Mouse (Mus musculus) mesoderm, embryonic 11.5 days (tissue): ENCODE data around the gene Efcab5.
"Not testable (repeated sequence)": the region's sequence is repeated elsewhere in the genome, so short reads cannot be mapped to it uniquely, and the experiment has no call there.

Experiments
- DNase-seq: peaks from one replicate; pipeline ENCODE4 v3.0.0-alpha.2; 2012; ENCODE audit warnings: low read depth, low spot score

Efcab5 gene

DNA sequence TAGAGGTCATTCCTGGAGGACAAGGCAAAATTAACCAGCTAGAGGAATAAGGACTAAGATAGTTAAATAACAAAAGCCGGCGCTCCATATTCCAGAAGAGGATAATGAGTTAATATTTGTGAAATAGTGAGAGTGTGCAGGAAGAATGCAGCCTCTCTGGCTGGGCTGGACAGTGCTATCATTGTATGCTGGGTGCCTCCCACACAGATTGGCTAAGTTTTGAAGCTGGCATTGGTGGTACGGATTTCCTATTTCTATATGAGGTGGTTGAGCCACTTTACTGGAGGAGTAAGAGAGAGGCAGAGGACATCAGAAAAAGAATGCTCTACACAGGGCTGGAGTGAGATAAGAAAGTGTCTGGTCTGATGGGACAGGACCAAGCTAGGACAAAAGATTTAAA, 9.0 kb downstream of the Efcab5 start:
- DNase-seq: no peak

DNA sequence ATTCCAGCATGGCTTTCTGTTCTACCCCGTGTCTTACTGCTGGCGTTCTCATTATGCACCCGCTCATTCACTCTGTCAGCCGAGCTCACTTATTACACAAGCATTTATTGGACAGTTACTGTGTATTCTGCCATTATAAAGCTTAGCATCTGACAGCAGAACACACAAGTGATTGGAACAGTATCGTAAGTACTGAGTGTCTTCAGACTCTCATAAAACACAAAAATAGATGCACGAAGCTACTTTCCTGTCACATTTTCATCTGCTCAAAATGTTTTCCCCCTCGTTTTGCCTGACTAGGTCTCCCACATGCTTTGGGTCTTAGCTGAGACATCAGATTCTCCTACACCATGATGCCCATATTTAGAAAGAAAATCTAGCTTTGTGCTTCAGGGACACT, 14.2 kb downstream of the Efcab5 start:
- DNase-seq: no peak

DNA sequence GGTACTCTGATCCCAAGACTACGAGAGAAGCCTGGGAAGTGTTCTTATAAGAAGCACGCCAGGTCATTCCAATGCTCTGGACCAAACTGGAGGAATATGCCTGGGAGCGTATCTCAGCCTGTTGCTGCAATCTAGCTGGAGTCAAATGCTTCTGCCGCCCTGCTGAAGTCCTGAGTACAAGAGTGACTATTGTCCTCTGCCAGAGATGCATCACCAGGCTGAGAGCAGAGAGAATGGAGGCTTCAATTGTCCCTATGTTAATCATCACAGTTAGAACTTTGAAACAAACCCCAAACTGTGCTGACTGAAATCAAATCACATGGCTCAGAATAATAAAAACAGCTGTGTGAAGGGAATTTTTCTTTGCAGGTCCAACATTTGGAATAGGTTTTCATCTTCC, 15.0 kb downstream of the Efcab5 start:
- peak; percentile 33 for DNase-seq

DNA sequence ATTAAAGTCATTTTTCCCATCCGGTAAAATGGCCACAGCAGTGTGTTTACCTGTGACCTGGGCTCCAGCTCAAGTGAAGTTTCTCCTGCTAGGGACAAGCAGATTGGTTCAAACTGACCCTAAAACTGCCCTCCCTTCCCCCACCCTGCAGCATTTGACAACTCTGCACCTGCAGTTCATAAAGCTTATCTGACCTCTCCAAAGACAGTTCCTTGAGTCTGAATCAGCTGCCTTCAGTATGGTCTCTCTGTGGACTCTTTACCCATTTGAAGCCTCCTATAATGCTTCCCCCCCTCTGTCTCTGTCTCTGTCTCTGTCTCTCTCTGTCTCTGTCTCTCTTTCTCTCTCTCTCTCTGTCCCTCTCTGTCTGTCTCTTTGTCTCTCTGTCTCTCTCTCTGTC, 28.0 kb downstream of the Efcab5 start:
- DNase-seq: no peak

GRCm38 (mm10) chr11:77160341-77160740, 28.4 kb downstream of the Efcab5 start:
- no peak for DNase-seq

DNA sequence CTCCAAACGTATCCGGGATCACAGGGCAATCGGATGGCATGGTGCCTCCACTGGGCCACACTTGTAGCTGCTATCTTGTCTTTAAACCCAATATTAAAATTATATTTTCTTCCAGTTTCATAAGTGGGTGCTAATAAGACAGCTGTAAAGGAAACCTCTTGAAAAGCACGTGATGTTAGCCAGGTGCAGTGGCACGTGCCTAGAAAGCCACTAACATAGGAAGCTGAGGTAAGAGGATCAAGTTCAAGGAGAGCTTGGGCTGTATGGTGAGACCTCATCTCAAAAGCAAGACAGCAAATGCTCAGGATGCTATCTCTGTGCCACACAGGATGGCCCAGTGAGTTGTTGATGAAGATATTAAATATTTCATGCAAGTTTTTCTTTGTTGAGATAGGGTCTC, 34.6 kb downstream of the Efcab5 start:
- no peak for DNase-seq

DNA sequence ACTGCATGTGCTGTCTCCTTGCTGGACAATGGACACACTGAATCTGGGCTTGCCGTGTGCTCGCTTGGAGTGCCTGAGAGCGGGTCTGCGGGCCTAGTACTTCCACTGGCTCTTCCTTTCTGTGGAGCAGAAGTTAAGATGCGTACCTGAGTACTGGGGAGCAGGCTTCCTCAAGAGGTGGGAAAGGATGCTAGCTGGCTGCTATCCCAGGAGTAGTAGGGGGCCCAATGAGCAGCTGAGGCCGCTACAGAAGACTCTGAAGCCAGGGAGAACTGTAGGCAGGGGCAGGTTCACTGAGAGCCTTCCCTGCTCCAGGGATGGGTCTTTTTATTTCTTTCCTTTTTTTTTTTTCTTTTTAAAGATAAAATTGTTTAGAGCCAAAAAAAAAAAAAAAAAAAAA, 38.0 kb downstream of the Efcab5 start:
- DNase-seq: no peak

- not testable (repeated sequence) for DNase-seq
These were observed 38.8 kb downstream of the Efcab5 start for GRCm38 (mm10) chr11:77149783-77150630.

- DNase-seq: no peak
These were observed 40.0 kb downstream of the Efcab5 start for GRCm38 (mm10) chr11:77148774-77149173.

DNA sequence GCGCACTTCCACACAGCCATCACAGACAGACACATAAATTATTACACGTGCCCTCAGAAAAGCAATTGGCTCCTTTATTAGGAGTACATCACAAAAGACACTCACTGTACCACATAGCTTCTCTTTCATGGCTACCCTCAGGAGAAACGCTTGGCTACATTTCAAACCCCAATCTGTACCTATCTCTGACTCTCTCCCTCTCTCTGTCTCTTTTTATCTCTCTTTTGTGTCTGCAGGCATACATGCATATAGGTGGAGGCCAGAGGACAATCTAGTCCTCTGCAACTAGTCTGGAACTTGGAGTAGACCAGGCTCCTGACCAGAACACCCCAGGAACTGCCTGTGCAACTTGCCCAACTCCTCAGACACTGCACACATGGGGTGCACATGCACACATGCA, 41.0 kb downstream of the Efcab5 start:
- no peak for DNase-seq

- no peak for DNase-seq
These were observed 43.3 kb downstream of the Efcab5 start for GRCm38 (mm10) chr11:77145423-77145822.

- no peak for DNase-seq
These were observed 46.8 kb downstream of the Efcab5 start for GRCm38 (mm10) chr11:77141938-77142337.

DNA sequence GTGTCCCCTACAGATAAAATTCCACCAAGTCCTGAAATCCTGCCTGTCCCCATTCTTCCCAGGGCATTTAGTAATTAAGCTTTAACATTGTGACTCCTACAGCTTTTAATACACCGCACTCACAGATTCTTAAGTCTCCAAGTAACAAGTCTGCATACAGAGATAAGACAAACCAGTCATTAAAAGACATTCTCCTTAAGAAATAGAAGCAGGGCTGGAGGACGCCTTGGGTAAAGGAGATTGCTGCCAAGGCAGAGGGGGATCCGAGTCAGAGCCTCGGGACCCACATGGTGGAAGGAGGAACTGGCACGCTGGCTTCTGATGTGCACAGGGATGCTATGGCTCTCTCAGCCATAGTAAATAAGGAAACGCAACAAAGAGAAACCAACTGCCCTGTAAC, 48.8 kb downstream of the Efcab5 start:
- no peak for DNase-seq

DNA sequence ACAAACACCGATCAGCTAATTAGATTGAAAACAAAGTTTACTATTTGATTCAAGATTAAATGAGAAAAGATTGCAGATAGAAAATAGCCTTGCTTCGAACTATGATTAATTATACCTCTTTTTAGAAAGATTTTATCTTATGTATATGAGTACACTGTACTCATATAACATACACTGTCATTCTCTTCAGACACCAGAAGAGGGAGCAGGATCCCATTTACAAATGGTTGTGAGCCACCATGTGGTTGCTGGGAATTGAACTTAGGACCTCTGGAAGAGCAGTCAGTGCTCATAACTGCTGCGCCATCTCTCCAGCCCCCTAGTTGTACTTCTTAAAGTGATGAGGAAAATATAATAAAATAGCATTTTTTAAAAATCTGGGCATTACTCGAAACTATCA, 55.3 kb downstream of the Efcab5 start:
- DNase-seq: no peak

DNA sequence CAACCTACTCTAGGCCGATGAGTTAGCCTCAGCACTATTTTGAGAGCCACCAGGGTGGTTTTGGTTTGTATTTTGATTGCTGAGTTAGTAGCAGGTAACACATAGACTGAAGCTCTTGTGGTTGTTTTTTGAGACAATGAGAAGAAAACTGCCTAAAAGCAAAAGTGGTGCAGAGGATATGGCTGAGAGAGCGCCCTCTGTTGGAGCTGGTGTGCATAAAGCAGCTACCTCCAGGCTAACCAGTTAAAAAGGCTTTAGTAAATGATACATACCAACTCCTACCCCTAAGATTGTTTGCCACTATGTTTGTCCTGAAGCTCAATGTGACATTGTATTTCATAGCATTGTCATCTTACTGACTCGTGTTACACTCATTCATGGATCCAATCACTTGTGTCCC, 56.2 kb downstream of the Efcab5 start:
- DNase-seq: no peak

DNA sequence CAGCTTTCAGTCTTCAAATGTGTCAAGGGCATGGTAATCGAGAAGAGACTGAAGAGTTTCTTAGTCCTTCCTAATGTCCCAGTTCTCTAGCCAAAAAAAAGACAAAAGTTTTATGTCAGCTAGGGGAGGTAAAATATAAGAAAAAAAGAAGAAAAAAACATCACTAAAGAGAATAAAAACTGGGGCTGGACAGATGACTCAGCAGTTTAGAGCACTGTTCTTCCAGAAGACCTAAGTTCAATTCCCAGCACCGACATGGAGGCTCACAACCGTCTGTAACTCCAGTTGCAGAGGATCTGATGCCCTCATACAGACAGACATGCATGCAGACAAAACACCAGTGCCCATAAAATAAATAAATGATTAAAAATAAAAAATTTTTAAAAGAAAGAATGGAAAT, 60.2 kb downstream of the Efcab5 start:
- DNase-seq: no peak

GRCm38 (mm10) chr11:77111141-77111540, 77.6 kb downstream of the Efcab5 start:
- no peak for DNase-seq

- no peak for DNase-seq
These were observed 80.3 kb downstream of the Efcab5 start for GRCm38 (mm10) chr11:77108442-77108841.

- not testable (repeated sequence) for DNase-seq
These were observed 80.9 kb downstream of the Efcab5 start for GRCm38 (mm10) chr11:77107872-77108271.

DNA sequence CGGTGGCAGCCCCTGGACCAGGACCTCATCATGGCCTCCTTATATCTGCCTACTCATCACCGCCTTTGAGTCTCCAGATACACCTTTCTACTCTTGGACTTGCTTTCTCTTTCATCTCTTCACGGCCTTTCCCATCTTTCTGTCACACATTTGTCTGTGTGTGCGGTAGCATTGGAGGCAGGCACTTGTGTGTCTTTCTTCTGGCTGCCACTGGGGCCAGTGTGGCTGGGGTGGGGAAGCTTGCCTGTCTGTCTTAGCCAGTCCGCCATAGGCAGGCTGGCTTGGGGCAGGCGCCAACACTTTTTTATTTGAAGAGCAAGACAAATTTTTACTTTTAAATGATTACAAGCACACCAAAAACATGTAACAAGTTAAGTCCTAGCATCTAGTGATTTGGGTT, 81.8 kb downstream of the Efcab5 start:
- no peak for DNase-seq

GRCm38 (mm10) chr11:77100137-77100937, 88.4 kb downstream of the Efcab5 start:
- DNase-seq: peak; percentile 79

DNA sequence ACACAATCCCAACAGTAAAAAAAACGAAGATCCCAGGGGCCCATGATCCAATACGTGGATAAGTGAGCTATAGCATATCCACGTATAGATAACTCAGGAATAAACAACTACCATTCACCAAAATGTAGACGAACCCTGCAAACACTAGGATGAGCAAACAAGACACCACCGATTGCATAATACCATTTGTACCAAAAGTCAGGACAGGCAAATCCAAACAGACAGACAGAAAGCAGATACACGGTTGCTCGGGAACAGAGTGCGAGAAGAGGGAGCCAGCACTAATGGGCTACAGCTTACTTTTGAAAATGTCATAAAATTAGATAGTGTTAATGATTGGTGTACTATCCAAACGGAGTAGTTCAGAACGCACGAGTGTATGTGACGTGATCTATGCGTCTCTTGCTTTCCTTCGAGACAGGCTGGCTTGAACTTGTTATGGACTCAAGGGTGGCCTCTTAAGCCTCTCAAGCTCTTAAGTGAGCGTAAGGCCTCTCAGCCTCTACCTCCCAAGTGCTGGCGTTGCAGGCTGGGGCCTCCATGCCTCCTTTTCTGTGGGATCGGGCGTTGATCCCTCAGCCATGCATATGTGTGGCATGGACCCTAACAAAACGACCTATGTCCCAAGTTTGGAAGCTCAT, 90.3 kb downstream of the Efcab5 start:
- DNase-seq: no peak
